Comparison of ENCODE assay signal across 8 mouse cellular contexts in genomic region chr13:9191172-9192140, GRCm38 (mm10).
DNase-seq lines count a peak whose midpoint lies in the region; ATAC-seq and TF ChIP-seq lines count a peak whose summit lies in the region.

No protein-coding gene starts in this region.

- WGBS in forebrain, embryonic 14.5 days: 39% methylated on average over 15 of the region's 15 CpGs
- WGBS in forebrain, embryonic 10.5 days: 48% methylated on average over 15 of the region's 15 CpGs

- ATAC-seq in forebrain, embryonic 14.5 days: peak; percentile 22; the same call in 1 of the 2 replicates
- peak; percentile 55 for ATAC-seq in megakaryocyte, adult 5-6 weeks (ENCODE audit: poor library complexity, severe bottlenecking)
- ATAC-seq in erythroblast, adult 5-6 weeks (replicated peaks; ENCODE audit: low FRiP score, poor library complexity, severe bottlenecking): no peak; the same call in 1 of the 2 replicates

- H3K79me2 ChIP-seq in CH12.LX (replicated peaks; ENCODE audit: control insufficient read depth, extremely low read depth, insufficient read depth, poor library complexity, severe bottlenecking): no peaks in the 10 kb centered on the region

- 0 out of 2 replicates have a peak, but pooled peaks cover 6% of the 10 kb centered on the region for H3K4me1 ChIP-seq in forebrain, embryonic 14.5 days (ENCODE audit: control insufficient read depth, insufficient read depth, low read length)
- H3K4me1 ChIP-seq in forebrain, embryonic 10.5 days: peaks cover 43% of the 10 kb centered on the region
- H3K4me1 ChIP-seq in CH12.LX (ENCODE audit: control insufficient read depth in 1 of 2, insufficient read depth in 2 of 2): peaks cover 3 to 11% of the 10 kb centered on the region in 2 experiments; a peak in 2 of 4 replicates

- no peak overlapping the region for H3K27ac ChIP-seq in forebrain, embryonic 14.5 days (ENCODE audit: low read depth, low read length)
- H3K27ac ChIP-seq in forebrain, embryonic 10.5 days: no peak overlapping the region; the same call in 1 of the 2 replicates
- no peak overlapping the region for H3K27ac ChIP-seq in CH12.LX (ENCODE audit: insufficient read depth, low read depth)

- no peak for TF ChIP-seq EP300 in CH12.LX (IDR thresholded peaks at IDR 0.05; ENCODE audit: low read length)

- dilution Hi-C loops in CH12.LX (cut with MboI; ENCODE audit: extremely low pct_ligation_motif_present, extremely low pct_unique_long_range_greater_than_20kb, low sequenced_read_pairs): no loop called here

- no peaks in the 10 kb centered on the region for H3K27me3 ChIP-seq in forebrain, embryonic 14.5 days (replicated peaks; ENCODE audit: control insufficient read depth, insufficient read depth, low read length)
- peaks cover 5% of the 10 kb centered on the region; the same call in 1 of the 2 replicates for H3K27me3 ChIP-seq in forebrain, embryonic 10.5 days (ENCODE audit: poor library complexity, severe bottlenecking)
- H3K27me3 ChIP-seq in CH12.LX (replicated peaks): no peaks in the 10 kb centered on the region

- no peak for TF ChIP-seq POLR2A in CH12.LX (IDR thresholded peaks at IDR 0.05; ENCODE audit: low read depth, low read length)

- H3K36me3 ChIP-seq in forebrain, embryonic 14.5 days (ENCODE audit: control insufficient read depth, insufficient read depth, low read length): no peaks in the 10 kb centered on the region
- no peaks in the 10 kb centered on the region for H3K36me3 ChIP-seq in forebrain, embryonic 10.5 days (replicated peaks)
- no peaks in the 10 kb centered on the region for H3K36me3 ChIP-seq in CH12.LX (replicated peaks in 1 of 2; ENCODE audit: control insufficient read depth in 1 of 2, insufficient read depth in 1 of 2, low read length in 1 of 2)

- no peak for TF ChIP-seq CTCF in CH12.LX (conservative IDR thresholded peaks at IDR 0.05 in 1 of 2, IDR thresholded peaks at IDR 0.05 in 1 of 2; ENCODE audit: low read depth in 2 of 2, low read length in 2 of 2)

- peak overlapping the region; percentile 21; the same call in 1 of the 2 replicates for H3K4me2 ChIP-seq in forebrain, embryonic 14.5 days (ENCODE audit: low read length)
- H3K4me2 ChIP-seq in CH12.LX (ENCODE audit: insufficient read depth, low read depth, poor library complexity, severe bottlenecking): peak overlapping the region; percentile 12; the same call in 1 of the 2 replicates

- no peaks in the 10 kb centered on the region for H3K9me3 ChIP-seq in forebrain, embryonic 14.5 days (replicated peaks; ENCODE audit: control insufficient read depth, low read length)
- H3K9me3 ChIP-seq in forebrain, embryonic 10.5 days: no peaks in the 10 kb centered on the region
- no peaks in the 10 kb centered on the region for H3K9me3 ChIP-seq in CH12.LX (replicated peaks; ENCODE audit: low read length)

- no peak overlapping the region for H3K4me3 ChIP-seq in forebrain, embryonic 14.5 days (ENCODE audit: low read depth, low read length)
- no peak overlapping the region for H3K4me3 ChIP-seq in forebrain, embryonic 10.5 days
- H3K4me3 ChIP-seq in CH12.LX (replicated peaks in 1 of 3; ENCODE audit: low read depth in 2 of 3, low read length in 2 of 3, poor library complexity in 1 of 3): no peak overlapping the region

- in situ Hi-C loops in CH12.LX (cut with MboI; ENCODE audit: low pct_ligation_motif_present, low pct_unique_long_range_greater_than_20kb, low sequenced_read_pairs): loop anchor here (10.0 kb wide), 1 partner anchor 653 kb away; no protein-coding TSS in a partner anchor

- TF ChIP-seq RAD21 in CH12.LX (IDR thresholded peaks at IDR 0.05; ENCODE audit: low read depth, low read length): no peak

- no peak overlapping the region for H3K9ac ChIP-seq in forebrain, embryonic 14.5 days (ENCODE audit: low read length)
- H3K9ac ChIP-seq in CH12.LX (ENCODE audit: insufficient read depth, low read depth): no peak overlapping the region

- no peak for DNase-seq in forebrain, embryonic 14.5 days (ENCODE audit: low spot score)
- DNase-seq in forebrain, embryonic 10.5 days (ENCODE audit: extremely low spot score, low spot score): no peak
- DNase-seq in CH12.LX (ENCODE audit: extremely low read depth): no peak
- DNase-seq in cerebellum, postnatal 36 days: peak; percentile 35 to 49
- peak; percentile 49 to 65 for DNase-seq in heart, adult 9 months (ENCODE audit: low spot score in 2 of 2)
- peak; percentile 40 to 49 for DNase-seq in layer of hippocampus, postnatal 14 days (ENCODE audit: low spot score in 2 of 2)

TF ChIP-seq in CH12.LX, 34 proteins besides CTCF, POLR2A, EP300 and RAD21:
- no peak for TF ChIP-seq USF2 (conservative IDR thresholded peaks at IDR 0.05; ENCODE audit: low read depth, low read length)
- no peak for TF ChIP-seq UBTF (IDR thresholded peaks at IDR 0.05; ENCODE audit: low read depth, low read length)
- no peak for TF ChIP-seq CHD1 (IDR thresholded peaks at IDR 0.05; ENCODE audit: low read depth, low read length)
- TF ChIP-seq KAT2A (IDR thresholded peaks at IDR 0.05; ENCODE audit: insufficient replicate concordance, low read length): no peak
- TF ChIP-seq SMC3 (IDR thresholded peaks at IDR 0.05; ENCODE audit: low read depth, low read length): no peak
- no peak for TF ChIP-seq E2F4 (IDR thresholded peaks at IDR 0.05; ENCODE audit: insufficient replicate concordance, low read depth, low read length)
- no peak for TF ChIP-seq GABPA (IDR thresholded peaks at IDR 0.05; ENCODE audit: insufficient replicate concordance, low read depth, low read length)
- TF ChIP-seq JUN (IDR thresholded peaks at IDR 0.05; ENCODE audit: insufficient read depth, low read depth, low read length): no peak
- no peak for TF ChIP-seq SIN3A (IDR thresholded peaks at IDR 0.05; ENCODE audit: low read length)
- no peak for TF ChIP-seq ZNF384 (IDR thresholded peaks at IDR 0.05; ENCODE audit: low read depth, low read length)
- TF ChIP-seq TBP (conservative IDR thresholded peaks at IDR 0.05; ENCODE audit: low read depth, low read length): no peak
- TF ChIP-seq NRF1 (IDR thresholded peaks at IDR 0.05; ENCODE audit: low read depth, low read length): no peak
- TF ChIP-seq RCOR1 (conservative IDR thresholded peaks at IDR 0.05; ENCODE audit: low read depth, low read length): no peak
- no peak for TF ChIP-seq ZMIZ1 (IDR thresholded peaks at IDR 0.05; ENCODE audit: low read depth, low read length)
- TF ChIP-seq JUND (conservative IDR thresholded peaks at IDR 0.05; ENCODE audit: low read depth, low read length): no peak
- TF ChIP-seq POLR2AphosphoS2 (IDR thresholded peaks at IDR 0.05; ENCODE audit: low read depth, low read length): no peak
- TF ChIP-seq CHD2 (IDR thresholded peaks at IDR 0.05; ENCODE audit: low read length): no peak
- no peak for TF ChIP-seq MEF2A (IDR thresholded peaks at IDR 0.05; ENCODE audit: borderline replicate concordance, low read depth, low read length)
- TF ChIP-seq PAX5 (IDR thresholded peaks at IDR 0.05; ENCODE audit: low read length): no peak
- no peak for TF ChIP-seq ZKSCAN1 (IDR thresholded peaks at IDR 0.05; ENCODE audit: borderline replicate concordance, low read depth, low read length)

Comparison
In these comparisons a context has a peak if more than half of its experiments do, and no peak if none do; other contexts are left out.
1. DNase-seq: peak in cerebellum, postnatal 36 days (2 of 2), heart, adult 9 months (2 of 2) and layer of hippocampus, postnatal 14 days (2 of 2); none in forebrain, embryonic 14.5 days (single experiment), forebrain, embryonic 10.5 days (single experiment) and CH12.LX (single experiment).